Mouse (Mus musculus) neural tube, embryonic 11.5 days (tissue): ENCODE results near the gene Rabl3. TPM values are rescaled to one million over a fixed set of nuclear protein-coding genes. Genes with fewer than 3 reads are reported as not detected.

Experiments used
- ATAC-seq: fragments of 200-750 bp; cut with Nextera tagmentation; 2 replicates; pipeline ENCODE4 v1.8.0; 2017; ENCODE audit warnings: moderate number of reproducible peaks, mild to moderate bottlenecking, moderate TSS enrichment, moderate library complexity; ENCODE audit not compliant: insufficient read depth, low FRiP score, low TSS enrichment
- DNase-seq: peaks from one replicate; pipeline ENCODE4 v3.0.0-alpha.2; 2015; ENCODE audit warnings: low spot score
- H3K27ac ChIP-seq: fragments of 300-500 bp; sonication (generic); 2 replicates; pipeline ENCODE4 v1.5.1; 2014; ENCODE audit warnings: low read depth, mild to moderate bottlenecking, low read length
- H3K27me3 ChIP-seq: fragments of 300-500 bp; sonication (generic); 2 replicates; pipeline ENCODE4 v1.6.1; 2014; ENCODE audit warnings: mild to moderate bottlenecking, low read length, mixed read lengths; ENCODE audit not compliant: control insufficient read depth, insufficient read depth
- H3K36me3 ChIP-seq: fragments of 300-500 bp; sonication (generic); 2 replicates; pipeline ENCODE4 v1.6.1; 2014; ENCODE audit warnings: mild to moderate bottlenecking, low read length, moderate library complexity, mixed read lengths; ENCODE audit not compliant: control insufficient read depth, insufficient read depth
- H3K4me1 ChIP-seq: fragments of 300-500 bp; sonication (generic); 2 replicates; pipeline ENCODE4 v1.6.1; 2014; ENCODE audit warnings: low read length, mixed read lengths; ENCODE audit not compliant: control insufficient read depth, insufficient read depth
- H3K4me2 ChIP-seq: fragments of 300-500 bp; sonication (generic); 2 replicates; pipeline ENCODE4 v1.6.1; 2014; ENCODE audit warnings: low read depth, mild to moderate bottlenecking, moderate library complexity
- H3K4me3 ChIP-seq: fragments of 300-500 bp; sonication (generic); 2 replicates; pipeline ENCODE4 v1.5.1; 2014; ENCODE audit warnings: low read depth, low read length
- H3K9ac ChIP-seq: fragments of 300-500 bp; sonication (generic); 2 replicates; pipeline ENCODE4 v1.6.1; 2014; ENCODE audit warnings: mild to moderate bottlenecking, low read length
- H3K9me3 ChIP-seq: fragments of 300-500 bp; sonication (generic); 2 replicates; pipeline ENCODE4 v1.6.1; 2016; ENCODE audit warnings: low read length; ENCODE audit not compliant: control insufficient read depth
- WGBS: fragments of 180-500 bp; shearing (Covaris S2); extraction: QIAGEN DNeasy Blood & Tissue Kit; methylation state at CpG from one replicate; pipeline ENCODE4 v1.1.7; 2014; 5-methylcytosine and 5-hydroxymethylcytosine counted together
- polyA plus RNA-seq: library from polyadenylated mRNA; unstranded; fragments of >200 nt; fragmentation: Nextera tagmentation; extraction: Ambion mirVana; gene quantifications from 2 replicates; pipeline ENCODE4 v1.2.1, GENCODE M21; 2014

Gene Rabl3
- polyA plus RNA-seq, 1 experiment from 2014 or later: 39.6 TPM

DNA sequence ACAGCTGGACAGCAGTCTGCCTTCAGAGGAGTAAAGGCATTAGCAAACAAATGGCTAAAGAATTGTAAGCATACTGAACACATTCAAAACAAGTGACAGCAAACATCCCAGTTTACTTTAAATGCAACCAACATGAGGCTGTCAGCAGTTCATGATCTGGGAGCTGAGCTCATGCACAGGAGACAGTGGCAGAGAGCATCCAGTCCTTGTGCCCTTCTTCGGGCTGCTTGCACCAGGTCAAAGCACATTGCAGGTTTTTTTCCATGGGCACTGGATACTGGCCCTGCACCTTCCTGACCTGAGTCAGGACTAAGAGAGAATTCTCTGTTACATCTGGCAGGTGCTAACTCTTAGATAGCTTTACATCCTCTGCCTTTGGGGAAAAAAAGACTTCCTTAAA, 39.9 kb downstream of the Rabl3 start:
- H3K27me3 ChIP-seq: no peaks in the 10 kb centered on the region
- no peaks in the 10 kb centered on the region for H3K36me3 ChIP-seq
- no peak overlapping the region for H3K9ac ChIP-seq
- ATAC-seq: no peak
- no peaks in the 10 kb centered on the region for H3K9me3 ChIP-seq
- 75% methylated on average over 1 of the region's 1 CpGs for WGBS
- H3K4me3 ChIP-seq: no peak overlapping the region
- H3K4me1 ChIP-seq: 0 out of 2 replicates have a peak, but pooled peaks cover 3% of the 10 kb centered on the region
- no peak overlapping the region for H3K4me2 ChIP-seq
- no peak overlapping the region for H3K27ac ChIP-seq
- no peak for DNase-seq

- H3K36me3 ChIP-seq: no peaks in the 10 kb centered on the region
- no peak for ATAC-seq
- H3K4me3 ChIP-seq: no peak within 1 kb of the TSS
- H3K27ac ChIP-seq: no peak within 1 kb of the TSS
- no peaks in the 10 kb centered on the region for H3K27me3 ChIP-seq
- H3K4me2 ChIP-seq: no peak within 1 kb of the TSS
- H3K9ac ChIP-seq: no peak within 1 kb of the TSS
- 0 out of 2 replicates have a peak, but pooled peaks cover 3% of the 10 kb centered on the region for H3K4me1 ChIP-seq
- no peaks in the 10 kb centered on the region for H3K9me3 ChIP-seq
- no peak for DNase-seq
- WGBS: 73% methylated on average over 4 of the region's 4 CpGs
These were observed 40.3 kb downstream of the Rabl3 start, which contains the start of gene Hgd for GRCm38 (mm10) chr16:37579994-37580393. Hgd (plus strand) TSS chr16:37580153.

DNA sequence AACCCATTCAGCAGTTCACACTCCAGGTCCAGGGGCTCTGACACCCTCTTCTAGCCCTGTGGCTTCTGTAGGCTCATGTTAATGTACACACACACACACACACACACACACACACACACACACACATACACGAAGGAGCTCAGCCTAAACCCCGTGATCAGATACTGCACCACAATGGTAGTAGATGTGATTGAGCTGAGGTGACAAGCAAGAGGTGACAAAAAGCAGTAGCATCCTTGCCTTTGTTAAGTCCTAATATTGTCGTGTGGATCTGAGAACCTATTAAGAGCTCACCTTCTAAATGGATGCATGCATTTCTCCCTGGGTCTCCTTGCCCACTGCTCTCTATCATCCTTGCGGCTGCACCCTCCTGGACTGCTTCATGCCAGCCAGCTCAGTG, 41.0 kb downstream of the Rabl3 start:
- DNase-seq (no peak), ATAC-seq (no peak)

DNA sequence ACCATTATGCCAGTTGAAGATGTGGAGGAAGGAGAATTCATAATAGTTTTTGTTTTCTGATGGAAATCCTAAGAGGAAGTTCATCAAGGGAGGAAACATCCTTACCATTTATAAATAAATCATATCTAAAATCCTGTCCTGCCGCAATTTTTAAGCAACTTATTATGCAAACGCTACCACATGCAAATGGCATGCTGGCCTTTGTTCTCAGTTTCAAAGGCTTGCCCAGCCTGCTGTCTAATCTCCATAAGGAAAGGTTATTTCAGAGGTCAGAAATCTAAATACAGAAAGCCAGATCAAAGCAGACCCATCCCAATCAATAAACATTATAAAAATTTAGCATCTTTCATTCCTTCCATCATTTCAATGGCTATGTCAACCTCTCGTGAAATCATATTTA, 42.2 kb downstream of the Rabl3 start:
- Histone ChIP-seq H3K4me2 (no peak overlapping the region), H3K4me3 (no peak overlapping the region), H3K9ac (no peak overlapping the region), H3K4me1 (0 out of 2 replicates have a peak, but pooled peaks cover 3% of the 10 kb centered on the region), H3K36me3 (no peaks in the 10 kb centered on the region), H3K27ac (no peak overlapping the region), H3K9me3 (no peaks in the 10 kb centered on the region), H3K27me3 (no peaks in the 10 kb centered on the region)
- ATAC-seq: no peak
- WGBS: 70% methylated on average over 3 of the region's 3 CpGs
- DNase-seq: no peak

More for the DNA sequence above, 41.0 kb downstream of the Rabl3 start:
- 89% methylated on average over 4 of the region's 4 CpGs for WGBS
- Histone ChIP-seq H3K4me3 (no peak overlapping the region), H3K9ac (no peak overlapping the region), H3K27ac (no peak overlapping the region), H3K4me2 (no peak overlapping the region), H3K27me3 (no peaks in the 10 kb centered on the region), H3K4me1 (0 out of 2 replicates have a peak, but pooled peaks cover 3% of the 10 kb centered on the region), H3K9me3 (no peaks in the 10 kb centered on the region), H3K36me3 (no peaks in the 10 kb centered on the region)

GRCm38 (mm10) chr16:37583306-37583705, 43.6 kb downstream of the Rabl3 start:
- Histone ChIP-seq H3K9ac (no peak overlapping the region), H3K27ac (no peak overlapping the region), H3K36me3 (no peaks in the 10 kb centered on the region), H3K9me3 (no peaks in the 10 kb centered on the region), H3K4me3 (no peak overlapping the region), H3K27me3 (no peaks in the 10 kb centered on the region), H3K4me2 (no peak overlapping the region), H3K4me1 (0 out of 2 replicates have a peak, but pooled peaks cover 3% of the 10 kb centered on the region)
- WGBS: 86% methylated on average over 3 of the region's 3 CpGs
- ATAC-seq: no peak
- no peak for DNase-seq

DNA sequence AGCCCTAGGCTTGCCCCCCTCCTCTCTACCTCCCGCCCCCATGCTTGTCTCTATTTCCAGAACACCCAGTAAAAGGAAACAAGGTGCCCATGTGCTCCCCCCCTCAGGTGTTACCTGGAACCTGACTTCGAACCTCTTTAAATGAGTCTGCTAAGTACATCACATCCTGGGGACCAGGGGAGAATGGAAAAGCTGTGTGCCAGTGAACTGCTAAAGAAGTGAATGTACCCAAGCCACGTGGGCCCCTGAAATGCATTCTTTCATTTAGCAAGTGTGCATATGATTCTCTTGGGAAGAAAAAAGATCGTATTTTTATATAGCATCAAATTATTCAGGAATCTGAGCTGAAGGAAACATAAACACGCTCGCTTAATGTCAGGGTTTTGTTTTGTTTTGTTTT, 44.1 kb downstream of the Rabl3 start:
- Histone ChIP-seq H3K9me3 (no peaks in the 10 kb centered on the region), H3K4me3 (no peak overlapping the region; the same call in 1 of the 2 replicates)
- ATAC-seq: no peak

GRCm38 (mm10) chr16:37584218-37585035, 44.7 kb downstream of the Rabl3 start:
- Histone ChIP-seq H3K9me3 (no peaks in the 10 kb centered on the region), H3K27me3 (no peaks in the 10 kb centered on the region), H3K4me3 (peak overlapping the region; percentile 19; the same call in 1 of the 2 replicates), H3K27ac (peak overlapping the region; percentile 95), H3K4me2 (peak overlapping the region; percentile 42), H3K4me1 (0 out of 2 replicates have a peak, but pooled peaks cover 3% of the 10 kb centered on the region), H3K9ac (peak overlapping the region; percentile 39), H3K36me3 (no peaks in the 10 kb centered on the region)
- WGBS: 3% methylated on average over 25 of the region's 25 CpGs
- ATAC-seq: peak; percentile 84
- peak; percentile 84 for DNase-seq

More for the DNA sequence above, 44.1 kb downstream of the Rabl3 start:
- 0 out of 2 replicates have a peak, but pooled peaks cover 3% of the 10 kb centered on the region for H3K4me1 ChIP-seq
- no peak for DNase-seq
- 46% methylated on average over 6 of the region's 6 CpGs for WGBS
- no peaks in the 10 kb centered on the region for H3K36me3 ChIP-seq
- no peaks in the 10 kb centered on the region for H3K27me3 ChIP-seq
- peak overlapping the region; percentile 95 for H3K27ac ChIP-seq
- peak overlapping the region; percentile 42 for H3K4me2 ChIP-seq
- H3K9ac ChIP-seq: peak overlapping the region; percentile 39

DNA sequence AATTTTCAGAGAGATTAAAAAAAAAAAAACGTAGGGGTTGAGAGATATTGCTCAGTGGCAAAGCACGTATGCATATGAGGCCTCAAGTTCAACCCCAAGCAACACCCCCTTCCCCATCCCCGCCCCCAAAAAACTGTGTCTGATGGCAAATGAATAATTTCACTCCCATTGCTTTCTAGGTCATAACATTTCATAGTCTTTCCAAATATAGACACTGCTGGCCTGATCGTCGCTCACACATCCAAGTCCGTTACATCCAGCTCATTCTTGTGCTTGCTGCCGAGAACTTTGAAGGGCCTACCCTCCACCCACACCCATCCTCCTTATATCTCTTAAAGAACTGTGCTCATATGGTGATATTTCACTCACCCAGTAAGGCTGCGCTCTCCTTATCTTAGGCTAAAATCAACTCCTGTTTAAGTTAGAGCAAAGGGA, 45.5 kb downstream of the Rabl3 start:
- H3K4me1 ChIP-seq: 0 out of 2 replicates have a peak, but pooled peaks cover 3% of the 10 kb centered on the region
- H3K36me3 ChIP-seq: no peaks in the 10 kb centered on the region
- no peaks in the 10 kb centered on the region for H3K27me3 ChIP-seq
- H3K9ac ChIP-seq: peak overlapping the region; percentile 39; the same call in 1 of the 2 replicates
- no peaks in the 10 kb centered on the region for H3K9me3 ChIP-seq
- WGBS: 58% methylated on average over 8 of the region's 8 CpGs
- peak overlapping the region; percentile 42 for H3K4me2 ChIP-seq
- peak; percentile 51 for ATAC-seq
- H3K27ac ChIP-seq: peak overlapping the region; percentile 95
- DNase-seq: peak; percentile 15
- H3K4me3 ChIP-seq: no peak overlapping the region
